Mouse (Mus musculus): ENCODE data around the gene Tef. TPM values are rescaled to one million over a fixed set of nuclear protein-coding genes. Genes with fewer than 3 reads are reported as not detected.

Tef gene
- polyA plus RNA-seq, 1 experiment from 2014 or later = 6.2 TPM

- Histone ChIP-seq H3K27ac (replicated peaks) (peak overlapping the region; percentile 91), H3K36me3 (replicated peaks) (peaks cover 15% of the 10 kb centered on the region), H3K4me3 (replicated peaks) (peak overlapping the region; percentile 87), H3K4me1 (replicated peaks) (peaks cover 61% of the 10 kb centered on the region), H3K9me3 (replicated peaks) (no peaks in the 10 kb centered on the region), H3K27me3 (no peaks in the 10 kb centered on the region), H3K4me2 (peak overlapping the region; percentile 96), H3K9ac (peak overlapping the region; percentile 95)
- 1% methylated on average over 39 of the region's 39 CpGs for WGBS (ENCODE audit: insufficient replicate concordance)
- ATAC-seq (ENCODE audit: insufficient read depth) = peak; percentile 60
Observed at GRCm38 (mm10) chr15:81859330-81860255, 57.4 kb downstream of the Tef start.

GRCm38 (mm10) chr15:81860471-81861135 lies 58.4 kb downstream of the Tef start:
- H3K9ac ChIP-seq = peak overlapping the region; percentile 15; the same call in 1 of the 2 replicates
- ATAC-seq (ENCODE audit: insufficient read depth) = no peak
- H3K4me1 ChIP-seq (replicated peaks) = peaks cover 52% of the 10 kb centered on the region
- peak overlapping the region; percentile 2; the same call in 1 of the 2 replicates for H3K4me3 ChIP-seq (replicated peaks)
- H3K27me3 ChIP-seq = no peaks in the 10 kb centered on the region
- WGBS (ENCODE audit: insufficient replicate concordance) = 33% methylated on average over 8 of the region's 8 CpGs
- H3K27ac ChIP-seq (replicated peaks) = peak overlapping the region; percentile 77
- peaks cover 20% of the 10 kb centered on the region for H3K36me3 ChIP-seq (replicated peaks)
- H3K4me2 ChIP-seq = peak overlapping the region; percentile 96
- H3K9me3 ChIP-seq (replicated peaks) = no peaks in the 10 kb centered on the region

GRCm38 (mm10) chr15:81864238-81864637 lies 62.0 kb downstream of the Tef start:
- Histone ChIP-seq H3K4me2 (no peak overlapping the region), H3K27me3 (no peaks in the 10 kb centered on the region), H3K9ac (no peak overlapping the region), H3K4me3 (replicated peaks) (no peak overlapping the region), H3K4me1 (replicated peaks) (peaks cover 36% of the 10 kb centered on the region), H3K27ac (replicated peaks) (no peak overlapping the region), H3K36me3 (replicated peaks) (peaks cover 56% of the 10 kb centered on the region), H3K9me3 (replicated peaks) (no peaks in the 10 kb centered on the region)
- 85% methylated on average over 7 of the region's 7 CpGs for WGBS (ENCODE audit: insufficient replicate concordance)
- ATAC-seq (ENCODE audit: insufficient read depth) = no peak

DNA sequence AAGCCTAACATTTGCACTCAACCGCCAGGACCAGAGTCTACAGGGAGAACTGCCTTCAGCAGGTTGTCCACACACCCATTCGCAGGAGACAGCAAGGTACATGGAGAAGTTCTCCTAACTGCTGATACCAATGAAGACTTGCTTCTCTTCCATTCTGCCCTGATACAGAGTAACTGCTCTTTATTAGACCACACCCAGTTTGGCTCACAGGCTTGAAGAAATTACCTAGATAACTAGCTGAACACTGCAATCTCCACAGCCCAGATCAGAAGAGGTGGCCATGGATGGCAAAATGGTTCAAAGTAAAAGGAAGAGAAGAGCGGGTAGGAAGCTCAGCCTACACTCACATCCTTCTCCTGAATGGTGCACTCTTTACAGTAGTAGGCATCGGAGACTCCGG lies 67.8 kb downstream of the Tef start:
- peak; percentile 13; the same call in 1 of the 2 replicates for ATAC-seq (ENCODE audit: insufficient read depth)
- WGBS (ENCODE audit: insufficient replicate concordance) = 72% methylated on average over 5 of the region's 5 CpGs
- Histone ChIP-seq H3K4me3 (replicated peaks) (peak overlapping the region; percentile 95), H3K27me3 (no peaks in the 10 kb centered on the region), H3K36me3 (replicated peaks) (peaks cover 59% of the 10 kb centered on the region), H3K4me2 (peak overlapping the region; percentile 82), H3K4me1 (replicated peaks) (peaks cover 51% of the 10 kb centered on the region), H3K9ac (peak overlapping the region; percentile 10; the same call in 1 of the 2 replicates), H3K27ac (replicated peaks) (peak overlapping the region; percentile 97), H3K9me3 (replicated peaks) (no peaks in the 10 kb centered on the region)

GRCm38 (mm10) chr15:81871604-81872261 lies 69.5 kb downstream of the Tef start, which contains the start of gene Phf5a:
Phf5a (minus strand) TSS chr15:81871911.
- ATAC-seq (ENCODE audit: insufficient read depth) = peak; percentile 86
- H3K36me3 ChIP-seq (replicated peaks) = peaks cover 41% of the 10 kb centered on the region
- peak within 1 kb of the TSS; percentile 97 for H3K27ac ChIP-seq (replicated peaks)
- no peaks in the 10 kb centered on the region for H3K27me3 ChIP-seq
- peaks cover 58% of the 10 kb centered on the region for H3K4me1 ChIP-seq (replicated peaks)
- H3K9me3 ChIP-seq (replicated peaks) = no peaks in the 10 kb centered on the region
- H3K4me3 ChIP-seq (replicated peaks) = peak within 1 kb of the TSS; percentile 95
- H3K9ac ChIP-seq = peak within 1 kb of the TSS; percentile 85
- WGBS (ENCODE audit: insufficient replicate concordance) = under 1% methylated on average over 30 of the region's 30 CpGs
- H3K4me2 ChIP-seq = peak within 1 kb of the TSS; percentile 82

- peaks cover 39% of the 10 kb centered on the region for H3K36me3 ChIP-seq (replicated peaks)
- peak within 1 kb of the TSS; percentile 82 for H3K4me2 ChIP-seq
- H3K27ac ChIP-seq (replicated peaks) = peak within 1 kb of the TSS; percentile 97
- WGBS (ENCODE audit: insufficient replicate concordance) = under 1% methylated on average over 53 of the region's 53 CpGs
- peak; percentile 81 for ATAC-seq (ENCODE audit: insufficient read depth)
- H3K4me3 ChIP-seq (replicated peaks) = peak within 1 kb of the TSS; percentile 95
- H3K4me1 ChIP-seq (replicated peaks) = peaks cover 58% of the 10 kb centered on the region
- no peaks in the 10 kb centered on the region for H3K9me3 ChIP-seq (replicated peaks)
- peak within 1 kb of the TSS; percentile 85 for H3K9ac ChIP-seq
- no peaks in the 10 kb centered on the region for H3K27me3 ChIP-seq
Observed at GRCm38 (mm10) chr15:81872262-81873136, 70.3 kb downstream of the Tef start, which contains the start of gene Aco2. Aco2 (plus strand) TSS chr15:81872309.

Other genes with a start within 250 kb of the Tef start
- 6.1 and 7.9 TPM in 2 replicates for gene Ep300, start 217.1 kb upstream of the Tef start, polyA plus RNA-seq (2015; fragmentation: Nextera tagmentation; extraction: Ambion mirVana)
- 13.1 and 13.8 TPM in 2 replicates for gene L3mbtl2, start 138.5 kb upstream of the Tef start, polyA plus RNA-seq (2015; fragmentation: Nextera tagmentation; extraction: Ambion mirVana)
- 0.45 and 0.50 TPM in 2 replicates for gene Chadl, start 105.1 kb upstream of the Tef start, polyA plus RNA-seq (2015; fragmentation: Nextera tagmentation; extraction: Ambion mirVana)
- 5.0 and 5.1 TPM in 2 replicates for gene Zc3h7b, start 57.4 kb upstream of the Tef start, polyA plus RNA-seq (2015; fragmentation: Nextera tagmentation; extraction: Ambion mirVana)
- gene Rangap1, start 56.9 kb upstream of the Tef start, polyA plus RNA-seq (2015; fragmentation: Nextera tagmentation; extraction: Ambion mirVana) = 71.7 and 79.3 TPM in 2 replicates
- gene Tob2, start 56.4 kb downstream of the Tef start, polyA plus RNA-seq (2015; fragmentation: Nextera tagmentation; extraction: Ambion mirVana) = 11.1 and 12.2 TPM in 2 replicates
- gene Phf5a, start 69.5 kb downstream of the Tef start, polyA plus RNA-seq (2015; fragmentation: Nextera tagmentation; extraction: Ambion mirVana) = 91.3 and 103 TPM in 2 replicates
- gene Aco2, start 69.9 kb downstream of the Tef start, polyA plus RNA-seq (2015; fragmentation: Nextera tagmentation; extraction: Ambion mirVana) = 98.9 and 107 TPM in 2 replicates
- gene Polr3h, start 123.8 kb downstream of the Tef start, polyA plus RNA-seq (2015; fragmentation: Nextera tagmentation; extraction: Ambion mirVana) = 56.9 and 68.4 TPM in 2 replicates
- 0.91 and 0.96 TPM in 2 replicates for gene Csdc2, start 134.3 kb downstream of the Tef start, polyA plus RNA-seq (2015; fragmentation: Nextera tagmentation; extraction: Ambion mirVana)
- gene Pmm1, start 158.5 kb downstream of the Tef start, polyA plus RNA-seq (2015; fragmentation: Nextera tagmentation; extraction: Ambion mirVana) = 17.5 and 17.8 TPM in 2 replicates
- not detected in 2 replicates for gene 1700029P11Rik, start 178.1 kb downstream of the Tef start, polyA plus RNA-seq (2015; fragmentation: Nextera tagmentation; extraction: Ambion mirVana)
- gene Xrcc6, start 185.4 kb downstream of the Tef start, polyA plus RNA-seq (2015; fragmentation: Nextera tagmentation; extraction: Ambion mirVana) = 50.2 and 51.8 TPM in 2 replicates
- 10.3 and 11.8 TPM in 2 replicates for gene Desi1, start 231.4 kb downstream of the Tef start, polyA plus RNA-seq (2015; fragmentation: Nextera tagmentation; extraction: Ambion mirVana)
- 146 and 148 TPM in 2 replicates for gene Snu13, start 245.2 kb downstream of the Tef start, polyA plus RNA-seq (2015; fragmentation: Nextera tagmentation; extraction: Ambion mirVana)

Measured in liver, embryonic 15.5 days (tissue).